Mouse (Mus musculus) brain, embryonic 14.5 days (tissue): ENCODE results near the gene Acpp.

Source experiments
- CTCF ChIP-seq: fragments of 200-500 bp; IDR thresholded peaks from 2 replicates; pipeline ENCODE4 v1.5.1; 2012; ENCODE audit warnings: inconsistent platforms, mild to moderate bottlenecking, moderate library complexity, borderline replicate concordance; ENCODE audit not compliant: insufficient read depth, insufficient read length; ENCODE audit errors: extremely low read depth
- POLR2A ChIP-seq: fragments of 200-500 bp; IDR thresholded peaks from 2 replicates; pipeline ENCODE4 v1.6.1; 2012; ENCODE audit warnings: mild to moderate bottlenecking, inconsistent platforms, borderline replicate concordance; ENCODE audit not compliant: poor library complexity, insufficient read depth, insufficient read length, severe bottlenecking; ENCODE audit errors: extremely low read depth

GRCm38 (mm10) chr9:104338489-104339427 is 1.2 kb upstream of the Acpp start:
- TF ChIP-seq POLR2A (no peak), CTCF (no peak)
